Mouse (Mus musculus) CD4-positive, CD25-positive, alpha-beta regulatory T cell, adult 4 months (primary cell): ENCODE measurements at regions not wholly inside any gene's neighbourhood (a gene's known extent, or its start where the extent isn't known, plus 50 kb on each side); places are given as distances from the start of the nearest gene placed in this dataset.
"Not testable (repeated sequence)": the region's sequence is repeated elsewhere in the genome, so short reads cannot be mapped to it uniquely, and the experiment has no call there.

Experiments
- ATAC-seq: one replicate; pipeline ENCODE4 v1.8.0; 2017

GRCm38 (mm10) chr12:20196386-20196785 lies 242.1 kb downstream of the Gm21863 start:
- not testable (repeated sequence) for ATAC-seq

- ATAC-seq = not testable (repeated sequence)
Observed at GRCm38 (mm10) chr12:20196905-20197304, 242.6 kb downstream of the Gm21863 start.

- not testable (repeated sequence) for ATAC-seq
Observed at GRCm38 (mm10) chr12:20223921-20224320, 269.6 kb downstream of the Gm21863 start.

GRCm38 (mm10) chr12:20226831-20227230 lies 272.5 kb downstream of the Gm21863 start:
- ATAC-seq = not testable (repeated sequence)

GRCm38 (mm10) chr12:20227427-20228160 lies 273.3 kb downstream of the Gm21863 start:
- not testable (repeated sequence) for ATAC-seq

GRCm38 (mm10) chr12:20228321-20228999 lies 274.2 kb downstream of the Gm21863 start:
- not testable (repeated sequence) for ATAC-seq

- not testable (repeated sequence) for ATAC-seq
Observed at GRCm38 (mm10) chr12:20229441-20229840, 275.1 kb downstream of the Gm21863 start.

- ATAC-seq = no peak
Observed at GRCm38 (mm10) chr12:20230141-20230892, 276.0 kb downstream of the Gm21863 start.

- no peak for ATAC-seq
Observed at GRCm38 (mm10) chr12:20230893-20231235, 276.6 kb downstream of the Gm21863 start.

GRCm38 (mm10) chr12:20231528-20231927 lies 277.2 kb downstream of the Gm21863 start:
- no peak for ATAC-seq

- no peak for ATAC-seq
Observed at GRCm38 (mm10) chr12:20231986-20232541, 277.8 kb downstream of the Gm21863 start.

- peak; percentile 19 for ATAC-seq
Observed at GRCm38 (mm10) chr12:20232746-20233453, 278.6 kb downstream of the Gm21863 start.

GRCm38 (mm10) chr12:20233454-20233831 lies 279.1 kb downstream of the Gm21863 start:
- peak; percentile 26 for ATAC-seq

GRCm38 (mm10) chr12:20233871-20234307 lies 279.6 kb downstream of the Gm21863 start:
- peak; percentile 26 for ATAC-seq
